Mouse (Mus musculus) splenic B cell, adult 2 months (primary cell): ENCODE results near the gene Gm9837.

Experiments
- DNase-seq: peaks from one replicate; pipeline ENCODE4 v3.0.0-alpha.2; 2011; ENCODE audit warnings: low read depth, low spot score
- H3K27me3 ChIP-seq: 2 replicates; pipeline ENCODE4 v1.6.1; 2012; ENCODE audit warnings: mild to moderate bottlenecking, low read length, moderate library complexity, mixed read lengths; ENCODE audit not compliant: control insufficient read depth, poor library complexity, insufficient read depth, severe bottlenecking
- H3K36me3 ChIP-seq: 2 replicates; pipeline ENCODE4 v1.6.1; 2012; ENCODE audit warnings: mild to moderate bottlenecking, low read length, moderate library complexity, mixed read lengths; ENCODE audit not compliant: control insufficient read depth, poor library complexity, insufficient read depth, severe bottlenecking

Gene Gm9837

DNA sequence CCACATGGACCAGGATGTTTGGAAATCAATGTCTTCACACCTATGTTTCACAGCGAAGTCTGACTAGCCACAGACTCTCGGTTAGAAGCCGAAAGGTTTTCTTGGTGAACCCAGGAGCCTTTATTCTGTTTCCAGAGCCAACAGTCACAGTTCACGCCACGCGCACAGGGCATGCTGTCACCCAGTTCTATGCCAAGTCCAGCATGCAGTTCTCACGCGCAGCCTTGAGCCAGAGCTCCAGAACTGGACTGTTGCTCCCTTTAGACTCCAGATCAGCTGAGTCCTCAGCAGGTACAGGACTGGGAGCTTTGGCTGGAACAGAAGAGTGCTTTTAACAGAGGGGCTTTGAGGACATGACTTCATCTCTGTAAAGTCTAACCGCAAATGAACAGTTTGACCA lies 17.9 kb downstream of the Gm9837 start:
- no peak for DNase-seq
- Histone ChIP-seq H3K36me3 (no peaks in the 10 kb centered on the region), H3K27me3 (peaks cover 1% of the 10 kb centered on the region)

- Histone ChIP-seq H3K27me3 (no peaks in the 10 kb centered on the region; the same call in 1 of the 2 replicates), H3K36me3 (no peaks in the 10 kb centered on the region)
- DNase-seq = no peak
Observed at GRCm38 (mm10) chr11:53451361-53451760, 18.9 kb downstream of the Gm9837 start.

DNA sequence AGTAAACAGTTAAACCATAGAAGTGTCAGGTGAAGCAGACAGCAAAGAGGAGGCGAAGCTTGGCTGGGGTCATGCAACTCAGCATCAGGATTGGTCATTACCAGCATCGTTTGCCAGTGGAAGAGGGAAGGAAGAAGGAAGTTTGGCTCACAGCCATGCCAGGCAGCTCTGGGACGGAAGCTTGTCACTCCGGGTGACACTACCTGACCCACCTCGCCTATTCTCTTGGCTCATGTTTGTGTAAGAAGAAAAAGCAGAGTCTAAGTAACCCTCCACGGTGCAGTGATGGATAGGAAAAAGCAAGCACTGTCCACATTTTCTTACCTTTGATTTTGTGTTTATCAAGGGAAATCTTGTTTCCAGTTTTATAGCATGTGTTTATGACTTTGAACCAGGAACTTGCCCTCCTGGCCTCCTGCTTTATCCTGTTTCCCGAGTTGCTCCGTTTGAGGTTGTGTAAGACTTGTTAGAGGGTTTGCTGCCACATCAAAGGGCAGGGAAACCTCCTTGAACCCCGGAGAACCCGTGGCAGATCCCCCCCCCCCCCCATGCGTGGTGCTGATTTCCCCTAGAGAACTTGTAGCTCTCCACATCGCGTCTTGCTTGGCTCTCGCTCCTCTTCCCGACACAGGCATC lies 20.1 kb downstream of the Gm9837 start:
- DNase-seq = no peak
- no peaks in the 10 kb centered on the region; the same call in 1 of the 2 replicates for H3K27me3 ChIP-seq
- no peaks in the 10 kb centered on the region for H3K36me3 ChIP-seq

GRCm38 (mm10) chr11:53448529-53448928 lies 21.8 kb downstream of the Gm9837 start:
- Histone ChIP-seq H3K27me3 (no peaks in the 10 kb centered on the region; the same call in 1 of the 2 replicates), H3K36me3 (no peaks in the 10 kb centered on the region)
- DNase-seq = no peak

GRCm38 (mm10) chr11:53447996-53448395 lies 22.3 kb downstream of the Gm9837 start:
- DNase-seq = no peak
- H3K36me3 ChIP-seq = no peaks in the 10 kb centered on the region
- no peaks in the 10 kb centered on the region; the same call in 1 of the 2 replicates for H3K27me3 ChIP-seq

DNA sequence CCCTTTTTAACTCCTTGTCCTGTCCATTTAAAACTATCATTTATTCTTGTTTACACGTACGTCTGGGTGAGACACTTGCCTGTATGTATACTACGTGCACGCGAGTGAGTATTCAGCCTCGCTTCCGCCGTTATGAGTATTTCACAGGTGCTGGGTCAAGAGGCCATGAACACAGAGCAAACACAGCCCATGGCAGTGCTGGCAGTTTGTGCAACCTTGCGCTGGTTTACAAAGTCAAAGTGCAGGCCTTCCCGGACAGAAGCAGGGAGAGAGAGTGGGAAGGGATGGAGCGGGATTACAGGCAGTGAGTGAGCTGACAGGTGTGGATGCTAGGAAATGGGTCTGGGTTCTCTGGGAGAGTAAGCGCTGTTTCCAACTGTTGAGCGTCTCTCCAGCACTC lies 24.1 kb downstream of the Gm9837 start:
- H3K27me3 ChIP-seq = no peaks in the 10 kb centered on the region; the same call in 1 of the 2 replicates
- DNase-seq = no peak
- no peaks in the 10 kb centered on the region for H3K36me3 ChIP-seq

GRCm38 (mm10) chr11:53445562-53445961 lies 24.7 kb downstream of the Gm9837 start:
- no peaks in the 10 kb centered on the region for H3K36me3 ChIP-seq
- no peaks in the 10 kb centered on the region for H3K27me3 ChIP-seq
- no peak for DNase-seq

- no peaks in the 10 kb centered on the region for H3K27me3 ChIP-seq
- DNase-seq = peak; percentile 30
- H3K36me3 ChIP-seq = no peaks in the 10 kb centered on the region
Observed at GRCm38 (mm10) chr11:53443861-53444260, 26.4 kb downstream of the Gm9837 start.

DNA sequence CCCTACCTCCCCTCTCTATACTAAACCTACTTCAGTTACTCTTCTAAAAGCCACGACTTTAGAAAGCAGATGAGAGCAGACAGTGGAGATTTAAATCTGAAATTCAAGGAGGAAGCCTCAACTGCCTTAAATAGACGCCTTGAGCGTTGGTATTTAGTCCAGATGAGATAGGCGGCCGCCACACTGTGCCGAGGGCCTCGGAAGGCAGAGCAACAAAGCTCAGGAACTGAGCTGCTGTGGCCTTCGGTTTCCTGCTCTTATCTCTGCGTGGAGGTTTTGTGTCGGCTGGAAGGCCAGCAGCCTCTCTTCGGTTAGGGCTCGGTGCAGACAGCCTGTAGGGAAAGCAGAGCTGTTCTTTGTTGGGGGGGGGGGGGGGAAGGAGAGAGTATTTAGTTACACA lies 28.4 kb downstream of the Gm9837 start:
- no peak for DNase-seq
- Histone ChIP-seq H3K27me3 (no peaks in the 10 kb centered on the region), H3K36me3 (no peaks in the 10 kb centered on the region)

DNA sequence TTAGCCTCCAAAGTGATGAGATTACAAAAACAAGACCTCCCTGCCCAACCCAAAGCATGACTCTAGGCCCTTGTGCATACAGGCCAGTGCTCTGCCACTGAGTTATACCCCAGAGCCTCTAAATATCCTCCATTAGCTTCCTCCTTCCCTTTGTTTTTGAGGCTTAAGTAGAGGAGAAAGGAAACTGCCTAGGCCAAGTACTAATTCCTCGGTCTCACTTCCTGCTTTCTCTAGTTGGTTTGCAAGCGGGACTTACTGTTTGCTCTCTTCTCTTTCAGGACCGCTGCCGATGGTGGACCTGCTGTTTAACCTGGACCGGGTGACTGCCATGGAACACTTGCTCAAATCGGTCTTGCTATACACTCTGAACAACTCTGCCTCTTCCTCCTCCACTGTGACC lies 33.9 kb downstream of the Gm9837 start:
- Histone ChIP-seq H3K27me3 (no peaks in the 10 kb centered on the region), H3K36me3 (no peaks in the 10 kb centered on the region)
- DNase-seq = no peak

- Histone ChIP-seq H3K36me3 (no peaks in the 10 kb centered on the region), H3K27me3 (no peaks in the 10 kb centered on the region)
- no peak for DNase-seq
Observed at GRCm38 (mm10) chr11:53435504-53435903, 34.8 kb downstream of the Gm9837 start.

DNA sequence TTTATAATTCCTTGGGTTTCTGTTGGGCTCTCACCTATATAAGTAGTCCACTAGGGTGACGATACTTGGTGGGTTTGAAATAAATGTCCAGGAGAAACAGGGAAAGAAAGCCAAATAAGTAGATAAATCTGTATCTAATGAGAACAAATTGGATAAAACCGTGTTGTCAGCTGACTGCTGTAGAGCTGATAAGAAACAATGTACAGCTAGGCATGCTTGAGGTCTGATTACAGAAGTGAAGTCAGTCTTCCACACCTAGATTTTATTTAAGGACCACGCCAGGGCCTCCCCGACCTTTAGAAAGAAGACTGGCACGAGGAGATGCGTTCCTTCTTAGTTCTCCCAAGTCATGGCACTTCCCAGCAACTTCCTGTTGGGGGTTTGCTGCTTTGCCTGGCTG lies 37.2 kb downstream of the Gm9837 start:
- Histone ChIP-seq H3K27me3 (no peaks in the 10 kb centered on the region), H3K36me3 (no peaks in the 10 kb centered on the region)
- DNase-seq = no peak

- no peak for DNase-seq
- Histone ChIP-seq H3K36me3 (no peaks in the 10 kb centered on the region), H3K27me3 (no peaks in the 10 kb centered on the region)
Observed at GRCm38 (mm10) chr11:53431347-53432056, 38.8 kb downstream of the Gm9837 start.

DNA sequence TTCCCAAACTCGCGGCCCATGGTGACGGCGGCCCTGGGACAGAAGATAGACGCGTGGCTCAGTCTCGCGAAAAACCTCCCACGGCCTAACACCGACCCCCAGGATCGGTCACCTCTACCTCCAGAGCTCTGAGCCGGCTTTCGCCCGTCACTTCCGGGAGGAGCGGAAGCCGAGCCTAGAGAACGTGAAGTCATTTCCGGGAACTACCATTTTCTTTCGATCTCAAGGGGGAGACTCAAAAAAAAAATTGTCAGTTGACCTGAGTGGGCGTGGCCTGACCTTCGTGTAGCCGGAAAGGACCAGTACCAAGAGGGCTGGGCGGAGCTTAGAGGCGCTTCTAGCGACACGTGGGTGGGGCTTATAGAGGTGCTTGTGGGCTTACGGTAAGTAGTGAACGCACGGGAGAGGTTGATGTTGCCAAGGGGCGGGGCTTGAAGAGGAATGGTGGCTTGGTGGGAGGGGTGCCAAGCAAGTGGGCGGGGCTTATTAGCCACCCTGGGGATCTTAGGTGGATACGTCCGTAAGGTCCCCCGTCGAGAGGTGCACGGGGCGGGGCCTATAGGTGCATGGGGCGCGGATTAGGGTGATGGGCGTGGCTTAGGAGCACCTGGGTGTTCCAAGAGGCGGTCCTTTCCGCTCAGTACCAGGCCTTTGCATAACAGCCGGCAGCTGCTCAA lies 39.5 kb downstream of the Gm9837 start, which contains the start of the genes Uqcrq and Gdf9:
Uqcrq (minus strand) TSS at position 162 of the 677 bp plus-strand sequence.
Gdf9 (plus strand) TSS at position 354 of the 677 bp plus-strand sequence.
- Histone ChIP-seq H3K36me3 (no peaks in the 10 kb centered on the region), H3K27me3 (no peaks in the 10 kb centered on the region)
- DNase-seq = peak; percentile 100

DNA sequence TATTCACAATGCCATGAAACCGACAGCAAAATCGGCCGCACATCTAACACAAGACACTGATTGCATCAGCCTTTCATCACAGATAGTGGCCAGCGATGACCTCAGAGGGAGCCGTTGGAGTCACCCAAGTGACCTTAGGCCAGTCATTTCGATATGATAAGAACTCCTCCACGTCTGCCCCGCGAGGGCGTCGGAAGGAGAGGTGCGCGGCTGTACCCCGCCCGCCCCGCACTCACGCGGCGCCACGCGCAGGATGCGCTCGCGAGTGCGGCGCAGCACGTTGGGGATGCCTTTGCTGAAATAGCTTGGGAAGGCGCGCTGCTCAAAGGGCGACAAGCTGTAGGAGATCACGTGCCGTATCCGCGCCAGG lies 40.0 kb downstream of the Gm9837 start:
- H3K36me3 ChIP-seq = no peaks in the 10 kb centered on the region
- no peak for DNase-seq
- H3K27me3 ChIP-seq = no peaks in the 10 kb centered on the region
